Mouse (Mus musculus) MEL (cell line): Measurements from ENCODE around the gene Trpm3. TPM values are rescaled to one million over a fixed set of nuclear protein-coding genes. Genes with fewer than 3 reads are reported as not detected.

Experiments used
- DNase-seq: peaks from one replicate; pipeline ENCODE4 v3.0.0; 2011; ENCODE audit warnings: low read depth, low spot score
- H3K27ac ChIP-seq: 2 replicates; pipeline ENCODE4 v1.5.1; 2012; ENCODE audit warnings: low read depth, mild to moderate bottlenecking, control low read depth, low read length, moderate library complexity; ENCODE audit not compliant: control insufficient read depth
- H3K27me3 ChIP-seq, 2 experiments: fragments of 150-350 bp in 1 of 2; sonication (generic) in 1 of 2; 2 replicates each; pipeline ENCODE4 v1.6.1; 2012; ENCODE audit warnings: low read length in 2 of 2, mild to moderate bottlenecking in 2 of 2, improper control_type of control experiment in 1 of 2, moderate library complexity in 1 of 2; ENCODE audit not compliant: insufficient read depth in 2 of 2, control insufficient read depth in 1 of 2
- H3K36me3 ChIP-seq, 2 experiments: 2 replicates each; pipeline ENCODE4 v1.6.1; 2012 to 2014; ENCODE audit warnings: low read length in 2 of 2, improper control_type of control experiment in 1 of 2, inconsistent platforms in 1 of 2, mild to moderate bottlenecking in 1 of 2; ENCODE audit not compliant: insufficient read depth in 2 of 2, control insufficient read depth in 1 of 2
- H3K4me1 ChIP-seq, 2 experiments: fragments of 150-350 bp in 1 of 2; sonication (generic) in 1 of 2; 2 replicates each; pipeline ENCODE4 v1.6.1; 2012; ENCODE audit warnings: low read length in 2 of 2, improper control_type of control experiment in 1 of 2, mild to moderate bottlenecking in 1 of 2; ENCODE audit not compliant: insufficient read depth in 2 of 2, control insufficient read depth in 1 of 2
- H3K4me3 ChIP-seq, 2 experiments: fragments of 150-350 bp in 1 of 2; sonication (generic) in 1 of 2; 2 replicates each; pipeline ENCODE4 v1.5.1; 2012; ENCODE audit warnings: low read depth in 2 of 2, low read length in 2 of 2, mild to moderate bottlenecking in 2 of 2, moderate library complexity in 2 of 2, control low read depth in 1 of 2, improper control_type of control experiment in 1 of 2; ENCODE audit not compliant: control insufficient read depth in 1 of 2, insufficient read depth in 1 of 2
- H3K79me2 ChIP-seq: 2 replicates; pipeline ENCODE4 v1.6.1; 2012; ENCODE audit warnings: mild to moderate bottlenecking, low read length, moderate library complexity; ENCODE audit not compliant: control insufficient read depth, poor library complexity, insufficient read depth
- H3K9ac ChIP-seq: 2 replicates; pipeline ENCODE4 v1.6.1; 2012; ENCODE audit warnings: low read depth, mild to moderate bottlenecking, control low read depth, low read length, moderate library complexity; ENCODE audit not compliant: control insufficient read depth, poor library complexity, severe bottlenecking
- H3K9me3 ChIP-seq: fragments of 150-350 bp; sonication (generic); replicated peaks from 2 replicates; pipeline ENCODE4 v1.6.1; 2012; ENCODE audit warnings: mild to moderate bottlenecking, low read length, improper control_type of control experiment, moderate library complexity; ENCODE audit not compliant: insufficient read depth
- CHD1 ChIP-seq: IDR thresholded peaks from 2 replicates; pipeline ENCODE4 v1.6.1; 2012; ENCODE audit warnings: low read depth, mild to moderate bottlenecking, inconsistent platforms, low read length, improper control_type of control experiment
- CTCF ChIP-seq, 3 experiments: IDR thresholded peaks in 2 of 3; conservative IDR thresholded peaks in 1 of 3; 2 replicates each; pipeline ENCODE4 v1.5.1; 2011 to 2012; ENCODE audit warnings: low read length in 3 of 3, low read depth in 2 of 3, mild to moderate bottlenecking in 2 of 3, improper control_type of control experiment in 1 of 3, inconsistent platforms in 1 of 3, mixed read lengths in 1 of 3, moderate library complexity in 1 of 3; ENCODE audit not compliant: control insufficient read depth in 1 of 3, insufficient read depth in 1 of 3, poor library complexity in 1 of 3, severe bottlenecking in 1 of 3
- E2F4 ChIP-seq: IDR thresholded peaks from 2 replicates; pipeline ENCODE4 v1.6.1; 2011; ENCODE audit warnings: low read depth, low read length, improper control_type of control experiment, borderline replicate concordance
- EP300 ChIP-seq, 2 experiments: IDR thresholded peaks; 2 replicates each; pipeline ENCODE4 v1.6.1; 2011; ENCODE audit warnings: improper control_type of control experiment in 2 of 2, low read length in 2 of 2, low read depth in 1 of 2, mild to moderate bottlenecking in 1 of 2
- GABPA ChIP-seq: IDR thresholded peaks from 2 replicates; pipeline ENCODE4 v1.6.1; 2012; ENCODE audit warnings: low read depth, mild to moderate bottlenecking, inconsistent platforms, low read length, improper control_type of control experiment, moderate library complexity
- GATA1 ChIP-seq: IDR thresholded peaks from 2 replicates; pipeline ENCODE4 v1.6.1; 2011; ENCODE audit warnings: low read depth, low read length, improper control_type of control experiment
- HCFC1 ChIP-seq: IDR thresholded peaks from 2 replicates; pipeline ENCODE4 v1.6.1; 2012; ENCODE audit warnings: low read depth, mild to moderate bottlenecking, inconsistent platforms, low read length, improper control_type of control experiment, moderate library complexity
- MAZ ChIP-seq: IDR thresholded peaks from 2 replicates; pipeline ENCODE4 v1.6.1; 2012; ENCODE audit warnings: low read depth, mild to moderate bottlenecking, inconsistent platforms, low read length, improper control_type of control experiment
- MYB ChIP-seq: IDR thresholded peaks from 2 replicates; pipeline ENCODE4 v1.6.1; 2011; ENCODE audit warnings: mild to moderate bottlenecking, low read depth, low read length, improper control_type of control experiment
- NRF1 ChIP-seq: IDR thresholded peaks from 2 replicates; pipeline ENCODE4 v1.6.1; 2014; ENCODE audit warnings: low read depth, mild to moderate bottlenecking, inconsistent platforms, low read length, improper control_type of control experiment, moderate library complexity; ENCODE audit not compliant: poor library complexity, insufficient read depth, severe bottlenecking
- POLR2AphosphoS5 ChIP-seq: IDR thresholded peaks from 2 replicates; pipeline ENCODE4 v1.6.1; 2012; ENCODE audit warnings: low read depth, borderline replicate concordance, mild to moderate bottlenecking, inconsistent platforms, low read length, moderate library complexity, mixed read lengths
- RAD21 ChIP-seq: IDR thresholded peaks from 2 replicates; pipeline ENCODE4 v1.6.1; 2011; ENCODE audit warnings: mild to moderate bottlenecking, low read depth, low read length, improper control_type of control experiment
- SIN3A ChIP-seq: IDR thresholded peaks from 2 replicates; pipeline ENCODE4 v1.6.1; 2012; ENCODE audit warnings: low read length, improper control_type of control experiment, inconsistent platforms
- SMC3 ChIP-seq: IDR thresholded peaks from 2 replicates; pipeline ENCODE4 v1.6.1; 2011; ENCODE audit warnings: low read depth, low read length, improper control_type of control experiment
- TAL1 ChIP-seq: IDR thresholded peaks from 2 replicates; pipeline ENCODE4 v1.6.1; 2012; ENCODE audit warnings: mild to moderate bottlenecking, inconsistent platforms, low read length, moderate library complexity, mixed read lengths
- TBP ChIP-seq: IDR thresholded peaks from 2 replicates; pipeline ENCODE4 v1.8.0; 2011; ENCODE audit warnings: low read depth, low read length, improper control_type of control experiment
- TCF12 ChIP-seq: IDR thresholded peaks from 2 replicates; pipeline ENCODE4 v1.6.1; 2014; ENCODE audit warnings: low read depth, mild to moderate bottlenecking, inconsistent platforms, low read length, improper control_type of control experiment, moderate library complexity
- UBTF ChIP-seq: IDR thresholded peaks from 2 replicates; pipeline ENCODE4 v1.6.1; 2012; ENCODE audit warnings: low read depth, mild to moderate bottlenecking, inconsistent platforms, low read length, improper control_type of control experiment, moderate library complexity, borderline replicate concordance; ENCODE audit not compliant: insufficient read depth
- USF1 ChIP-seq: IDR thresholded peaks from 2 replicates; pipeline ENCODE4 v1.6.1; 2014; ENCODE audit warnings: low read depth, mild to moderate bottlenecking, inconsistent platforms, low read length, improper control_type of control experiment, moderate library complexity
- USF2 ChIP-seq, 2 experiments: IDR thresholded peaks; 2 replicates each; pipeline ENCODE4 v1.6.1; 2011 to 2012; ENCODE audit warnings: improper control_type of control experiment in 2 of 2, low read length in 2 of 2, borderline replicate concordance in 1 of 2, inconsistent platforms in 1 of 2, low read depth in 1 of 2, mild to moderate bottlenecking in 1 of 2; ENCODE audit not compliant: insufficient read depth in 1 of 2
- ZNF384 ChIP-seq: IDR thresholded peaks from 2 replicates; pipeline ENCODE4 v1.6.1; 2012; ENCODE audit warnings: low read depth, mild to moderate bottlenecking, inconsistent platforms, low read length, improper control_type of control experiment
- polyA plus RNA-seq, 2 experiments: library from polyadenylated mRNA; stranded (reverse) in 1 of 2; unstranded in 1 of 2; fragments of >175 nt in 1 of 2; fragments of >200 nt in 1 of 2; gene quantifications; 2 replicates each; pipeline versions ENCODE4 v1.2.1 to v1.2.4; 2012; ENCODE audit warnings: low replicate concordance in 2 of 2, low read depth in 1 of 2; ENCODE audit not compliant: insufficient read length in 2 of 2, insufficient read depth in 1 of 2, missing spikeins in 1 of 2
- total RNA-seq: library from RNA; depleted of rRNA; stranded (reverse); fragments of 300-350 nt; gene quantifications from 2 replicates; pipeline ENCODE4 v1.2.3, GENCODE M21; 2012

The Trpm3 gene
- total and polyA plus RNA-seq, 3 experiments: not detected

DNA sequence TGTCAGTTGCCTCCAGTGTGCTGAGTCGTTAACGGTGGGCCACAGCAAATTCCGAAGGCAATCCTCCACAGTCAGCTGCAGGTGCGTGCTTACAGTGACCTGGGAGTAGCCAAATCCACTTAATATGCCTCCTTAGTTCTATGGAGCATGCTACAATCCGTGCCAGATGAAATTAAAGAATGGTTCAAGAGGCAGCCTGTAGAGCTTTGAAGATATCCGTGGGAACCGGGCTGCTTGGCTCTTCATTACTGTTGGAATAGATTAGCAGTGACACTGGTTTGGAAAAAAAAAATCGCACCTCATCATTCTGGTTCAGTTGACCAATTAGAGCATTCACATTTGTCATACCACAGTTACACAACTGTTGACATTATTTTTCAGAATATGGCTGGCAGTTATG is 531.4 kb downstream of the Trpm3 start:
- TF ChIP-seq RAD21: no peak
- TF ChIP-seq MYB: no peak
- no peak for TF ChIP-seq USF2 (IDR thresholded peaks at IDR 0.05; ENCODE audit: borderline replicate concordance in 1 of 2, insufficient read depth in 1 of 2, low read depth in 1 of 2, low read length in 2 of 2)
- no peak for TF ChIP-seq ZNF384
- TF ChIP-seq TCF12: no peak
- no peak for TF ChIP-seq CTCF (IDR thresholded peaks at IDR 0.05 in 2 of 3, conservative IDR thresholded peaks at IDR 0.05 in 1 of 3; ENCODE audit: control insufficient read depth in 1 of 3, insufficient read depth in 1 of 3, low read depth in 2 of 3, low read length in 3 of 3, poor library complexity in 1 of 3, severe bottlenecking in 1 of 3)
- TF ChIP-seq, all 39 proteins: peak for 0
- Histone ChIP-seq H3K4me3 (no peak overlapping the region), H3K79me2 (no peaks in the 10 kb centered on the region), H3K27me3 (no peaks in the 10 kb centered on the region), H3K36me3 (no peaks in the 10 kb centered on the region), H3K9me3 (no peaks in the 10 kb centered on the region), H3K4me1 (no peaks in the 10 kb centered on the region), H3K27ac (no peak overlapping the region), H3K9ac (no peak overlapping the region)
- DNase-seq: no peak

GRCm38 (mm10) chr19:22672892-22673291 is 534.0 kb downstream of the Trpm3 start:
- H3K79me2 ChIP-seq: no peaks in the 10 kb centered on the region
- no peak overlapping the region for H3K9ac ChIP-seq
- TF ChIP-seq USF2 (IDR thresholded peaks at IDR 0.05; ENCODE audit: borderline replicate concordance in 1 of 2, insufficient read depth in 1 of 2, low read depth in 1 of 2, low read length in 2 of 2): no peak
- TF ChIP-seq SMC3: no peak
- no peak for TF ChIP-seq TCF12
- no peak for TF ChIP-seq CHD1
- TF ChIP-seq UBTF: no peak
- TF ChIP-seq SIN3A: no peak
- TF ChIP-seq NRF1: no peak
- TF ChIP-seq USF1: no peak
- TF ChIP-seq GATA1: no peak
- TF ChIP-seq POLR2AphosphoS5: no peak
- TF ChIP-seq HCFC1: no peak
- no peak for TF ChIP-seq EP300 (IDR thresholded peaks at IDR 0.05; ENCODE audit: low read depth in 1 of 2, low read length in 2 of 2)
- no peak for TF ChIP-seq E2F4
- TF ChIP-seq MYB: no peak
- TF ChIP-seq TAL1: no peak
- TF ChIP-seq MAZ: no peak
- TF ChIP-seq CTCF (IDR thresholded peaks at IDR 0.05 in 2 of 3, conservative IDR thresholded peaks at IDR 0.05 in 1 of 3; ENCODE audit: control insufficient read depth in 1 of 3, insufficient read depth in 1 of 3, low read depth in 2 of 3, low read length in 3 of 3, poor library complexity in 1 of 3, severe bottlenecking in 1 of 3): no peak
- no peak for TF ChIP-seq GABPA
- no peak for TF ChIP-seq TBP
- H3K4me1 ChIP-seq: no peaks in the 10 kb centered on the region
- H3K4me3 ChIP-seq: no peak overlapping the region
- no peaks in the 10 kb centered on the region for H3K9me3 ChIP-seq
- no peaks in the 10 kb centered on the region for H3K36me3 ChIP-seq
- DNase-seq: no peak
- H3K27ac ChIP-seq: no peak overlapping the region
- no peaks in the 10 kb centered on the region for H3K27me3 ChIP-seq
